Mouse (Mus musculus): ENCODE measurements around the gene Cdh4. TPM values are rescaled to one million over a fixed set of nuclear protein-coding genes. Genes with fewer than 3 reads are reported as not detected.

The Cdh4 gene
- polyA plus RNA-seq, 1 experiment = not detected

GRCm38 (mm10) chr2:179842610-179843389 lies 400.6 kb downstream of the Cdh4 start:
- no peaks in the 10 kb centered on the region; the same call in 1 of the 2 replicates for H3K4me1 ChIP-seq
- TF ChIP-seq GATA1 (IDR thresholded peaks at IDR 0.05; ENCODE audit: borderline replicate concordance, low read length) (no peak), FLI1 (IDR thresholded peaks at IDR 0.05; ENCODE audit: low read length) (no peak)
- no peak overlapping the region for H3K4me3 ChIP-seq (replicated peaks)
- peaks cover 30% of the 10 kb centered on the region for H3K27me3 ChIP-seq (replicated peaks)
- no peaks in the 10 kb centered on the region for H3K36me3 ChIP-seq (replicated peaks; ENCODE audit: low read length)
- peaks cover 9% of the 10 kb centered on the region for H3K9me3 ChIP-seq

DNA sequence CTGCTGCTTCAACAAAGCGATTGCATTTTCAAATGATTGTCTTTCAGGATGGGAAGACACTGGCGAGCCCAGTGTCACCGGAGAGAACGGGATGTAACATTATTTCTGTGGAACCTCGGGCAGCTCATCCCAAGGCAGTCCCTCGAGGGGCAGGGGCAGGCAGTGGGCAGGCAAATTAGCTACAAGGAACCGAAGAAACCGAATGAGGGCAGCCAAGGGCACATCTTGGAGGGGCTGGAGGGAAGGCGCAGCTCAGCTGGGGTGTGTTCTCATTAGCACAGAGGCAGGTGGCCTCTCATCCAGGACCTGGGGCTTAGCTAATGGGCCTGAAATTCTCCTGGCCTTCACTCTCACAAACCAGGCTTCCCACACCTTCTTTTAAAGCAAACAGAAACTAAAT lies 407.5 kb downstream of the Cdh4 start:
- H3K36me3 ChIP-seq (replicated peaks; ENCODE audit: low read length) = no peaks in the 10 kb centered on the region
- H3K4me3 ChIP-seq (replicated peaks) = no peak overlapping the region
- TF ChIP-seq FLI1 (IDR thresholded peaks at IDR 0.05; ENCODE audit: low read length) = no peak
- TF ChIP-seq GATA1 (IDR thresholded peaks at IDR 0.05; ENCODE audit: borderline replicate concordance, low read length) = no peak
- no peaks in the 10 kb centered on the region; the same call in 1 of the 2 replicates for H3K4me1 ChIP-seq
- H3K9me3 ChIP-seq = no peaks in the 10 kb centered on the region
- H3K27me3 ChIP-seq (replicated peaks) = peaks cover 42% of the 10 kb centered on the region

- H3K4me3 ChIP-seq (replicated peaks) = no peak overlapping the region
- TF ChIP-seq GATA1 (IDR thresholded peaks at IDR 0.05; ENCODE audit: borderline replicate concordance, low read length) = no peak
- no peak for TF ChIP-seq FLI1 (IDR thresholded peaks at IDR 0.05; ENCODE audit: low read length)
- no peaks in the 10 kb centered on the region for H3K9me3 ChIP-seq
- no peaks in the 10 kb centered on the region for H3K36me3 ChIP-seq (replicated peaks; ENCODE audit: low read length)
- H3K4me1 ChIP-seq = no peaks in the 10 kb centered on the region; the same call in 1 of the 2 replicates
- peaks cover 42% of the 10 kb centered on the region for H3K27me3 ChIP-seq (replicated peaks)
Observed at GRCm38 (mm10) chr2:179852169-179852568, 409.9 kb downstream of the Cdh4 start.

DNA sequence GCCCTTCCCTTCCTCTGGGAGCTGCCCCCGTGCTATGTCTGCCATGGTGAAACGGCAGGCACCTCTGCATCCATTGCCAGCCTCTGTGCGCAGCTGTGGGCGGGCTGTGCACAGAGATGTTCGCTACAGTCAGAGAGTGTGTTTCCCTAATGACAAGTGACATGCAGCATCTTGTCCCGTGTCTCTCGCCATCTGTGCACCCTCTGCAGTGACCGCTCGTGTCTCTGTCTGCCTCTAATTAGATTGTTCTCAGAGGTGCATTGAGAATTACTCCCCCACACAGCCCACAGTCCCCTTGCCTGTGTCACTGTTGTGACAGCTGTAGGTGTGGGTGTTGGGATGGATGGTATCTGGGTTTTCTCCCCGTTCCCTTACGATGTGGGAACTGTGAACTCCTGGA lies 410.6 kb downstream of the Cdh4 start:
- peaks cover 41% of the 10 kb centered on the region for H3K27me3 ChIP-seq (replicated peaks)
- no peaks in the 10 kb centered on the region for H3K9me3 ChIP-seq
- H3K36me3 ChIP-seq (replicated peaks; ENCODE audit: low read length) = no peaks in the 10 kb centered on the region
- TF ChIP-seq GATA1 (IDR thresholded peaks at IDR 0.05; ENCODE audit: borderline replicate concordance, low read length) (no peak), FLI1 (IDR thresholded peaks at IDR 0.05; ENCODE audit: low read length) (no peak)
- H3K4me1 ChIP-seq = no peaks in the 10 kb centered on the region; the same call in 1 of the 2 replicates
- H3K4me3 ChIP-seq (replicated peaks) = peak overlapping the region; percentile 21

DNA sequence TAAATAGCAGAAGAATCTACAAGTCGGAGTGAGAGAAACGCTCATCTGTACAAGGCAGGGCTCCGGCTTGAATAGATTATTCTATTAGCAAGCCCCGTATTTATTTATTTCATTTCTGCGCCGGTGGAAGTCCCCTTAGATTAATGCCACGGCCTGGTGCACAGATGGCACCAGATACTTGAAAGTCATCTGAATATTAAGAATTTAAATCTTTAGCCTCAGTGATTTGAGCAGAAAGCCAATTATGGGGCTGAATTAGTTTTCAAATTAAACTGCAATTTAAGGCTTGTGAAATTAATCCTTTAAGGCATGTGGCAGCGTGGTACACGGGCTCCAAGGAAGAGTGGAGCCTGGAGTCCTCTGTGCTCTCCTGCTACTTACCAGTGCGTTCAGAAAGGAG lies 411.7 kb downstream of the Cdh4 start:
- Histone ChIP-seq H3K4me3 (replicated peaks) (no peak overlapping the region), H3K4me1 (no peaks in the 10 kb centered on the region; the same call in 1 of the 2 replicates), H3K9me3 (no peaks in the 10 kb centered on the region), H3K36me3 (replicated peaks; ENCODE audit: low read length) (no peaks in the 10 kb centered on the region), H3K27me3 (replicated peaks) (peaks cover 39% of the 10 kb centered on the region)
- TF ChIP-seq GATA1 (IDR thresholded peaks at IDR 0.05; ENCODE audit: borderline replicate concordance, low read length) (no peak), FLI1 (IDR thresholded peaks at IDR 0.05; ENCODE audit: low read length) (no peak)

GRCm38 (mm10) chr2:179857086-179857485 lies 414.9 kb downstream of the Cdh4 start:
- TF ChIP-seq GATA1 (IDR thresholded peaks at IDR 0.05; ENCODE audit: borderline replicate concordance, low read length) (no peak), FLI1 (IDR thresholded peaks at IDR 0.05; ENCODE audit: low read length) (no peak)
- peaks cover 4% of the 10 kb centered on the region; the same call in 1 of the 2 replicates for H3K4me1 ChIP-seq
- H3K36me3 ChIP-seq (replicated peaks; ENCODE audit: low read length) = no peaks in the 10 kb centered on the region
- H3K9me3 ChIP-seq = no peaks in the 10 kb centered on the region
- peaks cover 52% of the 10 kb centered on the region for H3K27me3 ChIP-seq (replicated peaks)
- H3K4me3 ChIP-seq (replicated peaks) = no peak overlapping the region

GRCm38 (mm10) chr2:179862676-179863075 lies 420.4 kb downstream of the Cdh4 start:
- no peak for TF ChIP-seq GATA1 (IDR thresholded peaks at IDR 0.05; ENCODE audit: borderline replicate concordance, low read length)
- no peak for TF ChIP-seq FLI1 (IDR thresholded peaks at IDR 0.05; ENCODE audit: low read length)
- H3K9me3 ChIP-seq = no peaks in the 10 kb centered on the region
- H3K36me3 ChIP-seq (replicated peaks; ENCODE audit: low read length) = no peaks in the 10 kb centered on the region
- H3K27me3 ChIP-seq (replicated peaks) = peaks cover 48% of the 10 kb centered on the region
- no peak overlapping the region for H3K4me3 ChIP-seq (replicated peaks)
- H3K4me1 ChIP-seq = peaks cover 7% of the 10 kb centered on the region; the same call in 1 of the 2 replicates

- no peak for TF ChIP-seq GATA1 (IDR thresholded peaks at IDR 0.05; ENCODE audit: borderline replicate concordance, low read length)
- TF ChIP-seq FLI1 (IDR thresholded peaks at IDR 0.05; ENCODE audit: low read length) = no peak
Observed at GRCm38 (mm10) chr2:179863266-179863665, 421.0 kb downstream of the Cdh4 start.

DNA sequence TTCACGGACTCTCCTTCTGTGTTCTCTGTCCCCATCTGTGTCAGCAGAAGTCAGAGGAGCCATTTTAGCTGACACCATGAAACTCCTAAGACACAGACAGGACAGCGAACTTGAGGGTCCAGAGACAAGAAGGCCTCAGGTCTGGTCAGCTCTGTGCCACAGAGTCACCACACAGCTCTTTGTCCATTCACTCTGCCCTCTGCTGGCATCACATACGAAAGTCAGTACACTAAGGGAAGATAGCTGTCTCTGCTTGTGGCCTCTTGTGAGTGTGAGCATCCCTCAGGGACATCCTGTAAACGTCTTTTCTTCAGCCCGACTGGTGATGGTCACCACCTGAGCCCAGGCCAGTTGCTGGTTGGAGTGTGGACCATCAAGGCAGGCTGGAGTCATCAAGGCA lies 422.9 kb downstream of the Cdh4 start:
- Histone ChIP-seq H3K36me3 (replicated peaks; ENCODE audit: low read length) (no peaks in the 10 kb centered on the region), H3K27me3 (replicated peaks) (peaks cover 58% of the 10 kb centered on the region), H3K4me1 (peaks cover 7% of the 10 kb centered on the region; the same call in 1 of the 2 replicates), H3K4me3 (replicated peaks) (no peak overlapping the region), H3K9me3 (no peaks in the 10 kb centered on the region)
- TF ChIP-seq GATA1 (IDR thresholded peaks at IDR 0.05; ENCODE audit: borderline replicate concordance, low read length) (no peak), FLI1 (IDR thresholded peaks at IDR 0.05; ENCODE audit: low read length) (no peak)

More at GRCm38 (mm10) chr2:179863266-179863665, 421.0 kb downstream of the Cdh4 start:
- H3K27me3 ChIP-seq (replicated peaks) = peaks cover 52% of the 10 kb centered on the region
- H3K4me1 ChIP-seq = peaks cover 7% of the 10 kb centered on the region; the same call in 1 of the 2 replicates
- no peaks in the 10 kb centered on the region for H3K9me3 ChIP-seq
- no peaks in the 10 kb centered on the region for H3K36me3 ChIP-seq (replicated peaks; ENCODE audit: low read length)
- H3K4me3 ChIP-seq (replicated peaks) = no peak overlapping the region

GRCm38 (mm10) chr2:179867669-179868068 lies 425.4 kb downstream of the Cdh4 start:
- Histone ChIP-seq H3K4me3 (replicated peaks) (no peak overlapping the region), H3K4me1 (0 out of 2 replicates have a peak, but pooled peaks cover 3% of the 10 kb centered on the region), H3K36me3 (replicated peaks; ENCODE audit: low read length) (no peaks in the 10 kb centered on the region), H3K9me3 (no peaks in the 10 kb centered on the region), H3K27me3 (replicated peaks) (peaks cover 61% of the 10 kb centered on the region)
- TF ChIP-seq FLI1 (IDR thresholded peaks at IDR 0.05; ENCODE audit: low read length) (no peak), GATA1 (IDR thresholded peaks at IDR 0.05; ENCODE audit: borderline replicate concordance, low read length) (no peak)
